Mouse (Mus musculus): ENCODE measurements around the gene Gpx2. TPM values are rescaled to one million over a fixed set of nuclear protein-coding genes. Genes with fewer than 3 reads are reported as not detected.
"Not testable (repeated sequence)": the region's sequence is repeated elsewhere in the genome, so short reads cannot be mapped to it uniquely, and the experiment has no call there.

Gene Gpx2
- polyA plus RNA-seq, 1 experiment, result 0.08 TPM

GRCm38 (mm10) chr12:76805056-76805811 is 9.9 kb upstream of the Gpx2 start:
- Histone ChIP-seq H3K27ac (ENCODE audit: insufficient read depth, low read depth, low read length) (no peak overlapping the region), H3K4me3 (ENCODE audit: insufficient read depth, low read depth, low read length) (no peak overlapping the region), H3K4me1 (ENCODE audit: control insufficient read depth, insufficient read depth, low read length) (no peaks in the 10 kb centered on the region), H3K27me3 (replicated peaks; ENCODE audit: control insufficient read depth, insufficient read depth, low read length) (no peaks in the 10 kb centered on the region), H3K36me3 (ENCODE audit: control insufficient read depth, insufficient read depth, low read length) (no peaks in the 10 kb centered on the region)
- WGBS, result 82% methylated on average over 10 of the region's 10 CpGs
- TF ChIP-seq CTCF (conservative IDR thresholded peaks at IDR 0.05; ENCODE audit: insufficient read depth, insufficient read length, low read depth, low read length) (no peak), POLR2A (IDR thresholded peaks at IDR 0.05; ENCODE audit: low read depth, low read length) (no peak)
- no peak for DNase-seq

- peak; percentile 67 for DNase-seq
- WGBS, result 44% methylated on average over 7 of the region's 7 CpGs
Observed at GRCm38 (mm10) chr12:76803700-76804252, 8.4 kb upstream of the Gpx2 start.

GRCm38 (mm10) chr12:76803028-76803427 is 7.7 kb upstream of the Gpx2 start:
- DNase-seq, result no peak
- Histone ChIP-seq H3K4me1 (ENCODE audit: control insufficient read depth, insufficient read depth, low read length) (no peaks in the 10 kb centered on the region), H3K27ac (ENCODE audit: insufficient read depth, low read depth, low read length) (no peak overlapping the region), H3K4me3 (ENCODE audit: insufficient read depth, low read depth, low read length) (no peak overlapping the region), H3K36me3 (ENCODE audit: control insufficient read depth, insufficient read depth, low read length) (no peaks in the 10 kb centered on the region), H3K27me3 (replicated peaks; ENCODE audit: control insufficient read depth, insufficient read depth, low read length) (no peaks in the 10 kb centered on the region)
- TF ChIP-seq CTCF (conservative IDR thresholded peaks at IDR 0.05; ENCODE audit: insufficient read depth, insufficient read length, low read depth, low read length) (no peak), POLR2A (IDR thresholded peaks at IDR 0.05; ENCODE audit: low read depth, low read length) (no peak)
- WGBS, result 90% methylated on average over 10 of the region's 10 CpGs

More at GRCm38 (mm10) chr12:76803700-76804252, 8.4 kb upstream of the Gpx2 start:
- Histone ChIP-seq H3K27me3 (replicated peaks; ENCODE audit: control insufficient read depth, insufficient read depth, low read length) (no peaks in the 10 kb centered on the region), H3K36me3 (ENCODE audit: control insufficient read depth, insufficient read depth, low read length) (no peaks in the 10 kb centered on the region), H3K27ac (ENCODE audit: insufficient read depth, low read depth, low read length) (no peak overlapping the region), H3K4me3 (ENCODE audit: insufficient read depth, low read depth, low read length) (no peak overlapping the region), H3K4me1 (ENCODE audit: control insufficient read depth, insufficient read depth, low read length) (no peaks in the 10 kb centered on the region)
- TF ChIP-seq CTCF (conservative IDR thresholded peaks at IDR 0.05; ENCODE audit: insufficient read depth, insufficient read length, low read depth, low read length), result peak; percentile 89
- no peak for TF ChIP-seq POLR2A (IDR thresholded peaks at IDR 0.05; ENCODE audit: low read depth, low read length)

DNA sequence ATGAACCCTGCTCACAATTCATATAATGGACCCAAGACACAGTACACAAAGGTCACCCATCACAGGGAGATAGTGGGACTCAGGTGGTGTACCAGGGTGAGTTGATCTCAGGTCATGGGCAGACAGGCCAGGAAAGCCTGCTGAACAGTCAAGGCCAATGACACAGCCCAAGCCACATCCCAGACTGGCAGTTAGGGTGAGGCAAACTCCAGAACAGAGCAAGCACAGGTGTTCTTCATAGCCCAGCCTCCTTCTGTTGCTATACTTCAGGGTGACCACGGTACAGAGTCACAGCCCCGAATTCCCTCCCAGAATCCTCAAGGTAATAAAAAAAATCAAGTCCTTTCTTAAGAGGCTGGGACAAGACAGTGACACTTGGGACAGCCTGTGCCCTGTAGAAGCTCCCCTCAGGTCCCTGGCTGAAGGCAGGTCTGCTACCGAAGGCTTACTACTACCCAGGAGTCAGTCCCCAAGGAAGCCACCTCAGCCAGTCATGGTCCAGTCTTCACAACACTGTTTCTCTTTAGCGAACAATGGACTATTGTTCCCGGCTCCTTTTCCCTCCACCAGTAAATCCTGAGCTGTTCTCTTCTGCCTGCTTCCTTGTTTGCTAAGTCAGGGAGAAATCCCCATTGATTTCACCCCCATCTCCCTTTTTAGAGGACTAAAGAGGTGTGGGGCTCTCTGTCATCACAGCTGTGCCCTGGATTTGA is 2.8 kb upstream of the Gpx2 start:
- Histone ChIP-seq H3K27me3 (replicated peaks; ENCODE audit: control insufficient read depth, insufficient read depth, low read length) (no peaks in the 10 kb centered on the region), H3K27ac (ENCODE audit: insufficient read depth, low read depth, low read length) (no peak overlapping the region), H3K36me3 (ENCODE audit: control insufficient read depth, insufficient read depth, low read length) (no peaks in the 10 kb centered on the region), H3K4me1 (ENCODE audit: control insufficient read depth, insufficient read depth, low read length) (no peaks in the 10 kb centered on the region), H3K4me3 (ENCODE audit: insufficient read depth, low read depth, low read length) (no peak overlapping the region)
- DNase-seq, result no peak
- WGBS, result 81% methylated on average over 5 of the region's 5 CpGs
- TF ChIP-seq CTCF (conservative IDR thresholded peaks at IDR 0.05; ENCODE audit: insufficient read depth, insufficient read length, low read depth, low read length) (no peak), POLR2A (IDR thresholded peaks at IDR 0.05; ENCODE audit: low read depth, low read length) (no peak)

GRCm38 (mm10) chr12:76796938-76797539 is 1.7 kb upstream of the Gpx2 start:
- DNase-seq, result no peak
- Histone ChIP-seq H3K27ac (ENCODE audit: insufficient read depth, low read depth, low read length) (no peak overlapping the region), H3K27me3 (replicated peaks; ENCODE audit: control insufficient read depth, insufficient read depth, low read length) (no peaks in the 10 kb centered on the region), H3K36me3 (ENCODE audit: control insufficient read depth, insufficient read depth, low read length) (no peaks in the 10 kb centered on the region), H3K4me1 (ENCODE audit: control insufficient read depth, insufficient read depth, low read length) (no peaks in the 10 kb centered on the region), H3K4me3 (ENCODE audit: insufficient read depth, low read depth, low read length) (no peak overlapping the region)
- TF ChIP-seq POLR2A (IDR thresholded peaks at IDR 0.05; ENCODE audit: low read depth, low read length) (no peak), CTCF (conservative IDR thresholded peaks at IDR 0.05; ENCODE audit: insufficient read depth, insufficient read length, low read depth, low read length) (no peak)
- 89% methylated on average over 7 of the region's 7 CpGs for WGBS

- 54% methylated on average over 14 of the region's 14 CpGs for WGBS
- H3K4me3 ChIP-seq (ENCODE audit: insufficient read depth, low read depth, low read length); DNase-seq: not testable (repeated sequence)
Observed at GRCm38 (mm10) chr12:76792540-76792939, 2.8 kb downstream of the Gpx2 start.

More at GRCm38 (mm10) chr12:76792540-76792939, 2.8 kb downstream of the Gpx2 start:
- not testable (repeated sequence) for H3K27me3 ChIP-seq (replicated peaks; ENCODE audit: control insufficient read depth, insufficient read depth, low read length); H3K4me1 ChIP-seq (ENCODE audit: control insufficient read depth, insufficient read depth, low read length); H3K27ac ChIP-seq (ENCODE audit: insufficient read depth, low read depth, low read length); H3K36me3 ChIP-seq (ENCODE audit: control insufficient read depth, insufficient read depth, low read length)

Data from kidney, adult 2 months (tissue).